Mouse (Mus musculus) small intestine, adult 2 months (tissue): ENCODE data around the gene Zfp185.

Experiments
- CTCF ChIP-seq: fragments of 200-500 bp; IDR thresholded peaks from 2 replicates; pipeline ENCODE4 v1.5.1; 2012; ENCODE audit warnings: low read depth, mild to moderate bottlenecking, control low read depth, inconsistent platforms, low read length, moderate library complexity, mixed read lengths; ENCODE audit not compliant: insufficient replicate concordance, insufficient read length; ENCODE audit errors: extremely low read depth
- POLR2A ChIP-seq: fragments of 200-500 bp; IDR thresholded peaks from 2 replicates; pipeline ENCODE4 v1.6.1; 2012; ENCODE audit warnings: low read depth, mild to moderate bottlenecking, control low read depth, inconsistent platforms, low read length, moderate library complexity

GRCm38 (mm10) chrX:72956486-72956885 lies 30.7 kb upstream of the Zfp185 start:
- no peak for TF ChIP-seq CTCF
- TF ChIP-seq POLR2A: no peak
